Mouse (Mus musculus) embryonic facial prominence, embryonic 13.5 days (tissue): ENCODE measurements at regions not wholly inside any gene's neighbourhood (a gene's known extent, or its start where the extent isn't known, plus 50 kb on each side); places are given as distances from the start of the nearest gene placed in this dataset.
A peak's percentile ranks its signal among the peaks of the same experiment; 100 is the strongest.

Experiments used
- ATAC-seq: fragments of 200-750 bp; cut with Nextera tagmentation; 2 replicates; pipeline ENCODE4 v1.8.0; 2017; ENCODE audit warnings: low read depth; ENCODE audit not compliant: insufficient number of reproducible peaks, insufficient read depth, low FRiP score, low TSS enrichment
- H3K27ac ChIP-seq: fragments of 300-500 bp; sonication (generic); 2 replicates; pipeline ENCODE4 v1.5.1; 2015; ENCODE audit warnings: moderate library complexity, mild to moderate bottlenecking, inconsistent platforms
- H3K27me3 ChIP-seq: fragments of 300-500 bp; sonication (generic); 2 replicates; pipeline ENCODE4 v1.6.1; 2015; ENCODE audit warnings: mild to moderate bottlenecking, inconsistent platforms
- H3K36me3 ChIP-seq: fragments of 300-500 bp; sonication (generic); 2 replicates; pipeline ENCODE4 v1.6.1; 2015; ENCODE audit warnings: mild to moderate bottlenecking, inconsistent platforms
- H3K4me1 ChIP-seq: fragments of 300-500 bp; sonication (generic); 2 replicates; pipeline ENCODE4 v1.6.1; 2015; ENCODE audit warnings: inconsistent platforms
- H3K4me2 ChIP-seq: fragments of 300-500 bp; sonication (generic); 2 replicates; pipeline ENCODE4 v1.6.1; 2015; ENCODE audit warnings: moderate library complexity, mild to moderate bottlenecking, inconsistent platforms
- H3K4me3 ChIP-seq: fragments of 300-500 bp; sonication (generic); 2 replicates; pipeline ENCODE4 v1.5.1; 2015; ENCODE audit warnings: mild to moderate bottlenecking, inconsistent platforms
- H3K9ac ChIP-seq: fragments of 300-500 bp; sonication (generic); 2 replicates; pipeline ENCODE4 v1.6.1; 2015; ENCODE audit warnings: mild to moderate bottlenecking, inconsistent platforms
- H3K9me3 ChIP-seq: fragments of 300-500 bp; sonication (generic); 2 replicates; pipeline ENCODE4 v1.6.1; 2016; ENCODE audit warnings: inconsistent platforms
- WGBS: fragments of 180-500 bp; shearing (Covaris S2); methylation state at CpG from one replicate; pipeline ENCODE4 v1.1.7; 2015; ENCODE audit warnings: mixed read lengths; 5-methylcytosine and 5-hydroxymethylcytosine counted together

DNA sequence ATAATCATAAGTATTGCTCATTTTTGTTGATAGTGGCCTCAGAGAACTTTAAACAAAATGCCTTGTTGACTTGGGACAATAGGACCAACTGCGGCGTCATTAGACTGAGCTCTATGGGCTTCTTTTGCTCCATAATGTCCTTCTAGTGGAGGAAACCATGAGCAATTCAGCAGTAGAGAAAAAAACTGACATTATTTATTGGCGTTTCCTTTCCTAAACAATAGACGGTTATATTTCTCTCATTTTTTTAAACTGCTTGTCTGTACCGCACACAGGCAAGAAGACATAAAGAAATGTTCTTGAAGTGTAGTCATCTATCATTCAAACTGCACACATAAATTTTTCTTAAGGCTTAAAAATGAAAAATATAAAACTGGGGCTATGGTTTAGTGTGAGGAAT is 310.8 kb downstream of the Basp1 start:
- ATAC-seq = no peak
- WGBS = 89% methylated on average over 5 of the region's 5 CpGs

DNA sequence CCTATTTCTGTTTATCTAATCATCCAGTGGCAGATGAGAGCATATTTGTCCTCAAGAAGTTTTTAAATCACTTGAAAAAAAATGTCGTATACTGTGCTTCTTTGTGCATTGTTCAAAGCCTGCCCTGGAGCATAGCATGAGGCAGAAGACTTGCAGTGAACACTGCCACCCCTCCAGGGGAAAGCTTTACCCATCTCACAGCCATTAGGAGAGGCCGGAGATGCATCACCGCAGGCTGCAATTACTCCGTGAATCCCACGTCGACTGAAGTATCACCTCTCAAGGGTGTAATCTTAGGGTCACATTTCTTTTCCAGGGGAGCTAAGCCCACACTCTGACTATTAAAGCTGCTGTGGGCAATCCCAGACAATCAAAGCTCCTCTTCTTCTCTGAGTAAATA is 319.8 kb downstream of the Basp1 start:
- no peaks in the 10 kb centered on the region for H3K27me3 ChIP-seq
- H3K4me2 ChIP-seq = no peak overlapping the region
- no peaks in the 10 kb centered on the region for H3K9me3 ChIP-seq
- ATAC-seq = no peak
- H3K36me3 ChIP-seq = no peaks in the 10 kb centered on the region
- no peaks in the 10 kb centered on the region for H3K4me1 ChIP-seq
- no peak overlapping the region for H3K27ac ChIP-seq
- H3K4me3 ChIP-seq = no peak overlapping the region
- no peak overlapping the region for H3K9ac ChIP-seq
- 7% methylated on average over 6 of the region's 6 CpGs for WGBS

More for the DNA sequence above, 310.8 kb downstream of the Basp1 start:
- Histone ChIP-seq H3K4me3 (no peak overlapping the region), H3K9me3 (no peaks in the 10 kb centered on the region), H3K27me3 (no peaks in the 10 kb centered on the region), H3K9ac (no peak overlapping the region), H3K36me3 (no peaks in the 10 kb centered on the region), H3K4me1 (no peaks in the 10 kb centered on the region), H3K4me2 (no peak overlapping the region), H3K27ac (no peak overlapping the region)

DNA sequence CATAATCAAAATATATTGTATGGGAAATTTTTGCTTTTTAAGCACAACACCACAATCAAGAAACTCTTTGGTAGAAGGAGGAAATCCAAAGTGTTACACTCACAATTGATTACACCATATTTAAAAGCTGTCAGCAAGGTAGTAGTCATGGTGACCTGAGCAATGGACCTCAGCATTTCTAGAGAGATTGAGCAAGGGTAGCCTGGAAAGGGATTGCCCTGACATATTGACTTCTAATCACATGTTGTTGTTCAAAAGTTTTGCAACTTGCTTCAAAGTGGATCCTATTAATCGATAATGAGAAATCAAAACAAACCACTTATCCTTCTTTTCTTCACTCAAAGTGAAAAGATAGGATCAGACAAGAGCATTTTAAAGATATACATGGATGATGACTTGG is 343.9 kb downstream of the Basp1 start:
- H3K4me3 ChIP-seq = no peak overlapping the region
- H3K27ac ChIP-seq = no peak overlapping the region
- no peaks in the 10 kb centered on the region for H3K9me3 ChIP-seq
- no peak overlapping the region for H3K9ac ChIP-seq
- H3K4me2 ChIP-seq = no peak overlapping the region
- 82% methylated on average over 1 of the region's 1 CpGs for WGBS
- H3K36me3 ChIP-seq = no peaks in the 10 kb centered on the region
- no peak for ATAC-seq
- H3K27me3 ChIP-seq = no peaks in the 10 kb centered on the region
- H3K4me1 ChIP-seq = no peaks in the 10 kb centered on the region

DNA sequence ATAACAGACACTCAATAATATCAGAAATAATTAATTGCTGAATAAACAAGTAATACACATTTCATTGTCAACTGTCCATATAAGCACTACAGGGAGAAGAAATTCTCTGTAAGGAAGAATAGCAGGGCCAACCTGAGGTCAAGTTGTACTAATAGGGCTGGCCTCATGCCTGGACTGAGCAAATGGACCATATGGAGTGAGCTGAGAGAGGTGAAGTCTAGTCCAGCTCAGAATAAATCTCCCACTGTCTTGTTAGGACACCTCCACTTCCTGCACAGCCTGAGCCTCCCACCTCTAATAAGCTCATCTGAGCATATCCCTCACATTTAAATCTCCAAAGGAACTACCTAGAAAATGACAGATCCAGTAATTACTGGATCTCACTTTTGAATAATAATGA is 354.2 kb downstream of the Basp1 start:
- no peak for ATAC-seq
- Histone ChIP-seq H3K27me3 (no peaks in the 10 kb centered on the region), H3K27ac (no peak overlapping the region)

DNA sequence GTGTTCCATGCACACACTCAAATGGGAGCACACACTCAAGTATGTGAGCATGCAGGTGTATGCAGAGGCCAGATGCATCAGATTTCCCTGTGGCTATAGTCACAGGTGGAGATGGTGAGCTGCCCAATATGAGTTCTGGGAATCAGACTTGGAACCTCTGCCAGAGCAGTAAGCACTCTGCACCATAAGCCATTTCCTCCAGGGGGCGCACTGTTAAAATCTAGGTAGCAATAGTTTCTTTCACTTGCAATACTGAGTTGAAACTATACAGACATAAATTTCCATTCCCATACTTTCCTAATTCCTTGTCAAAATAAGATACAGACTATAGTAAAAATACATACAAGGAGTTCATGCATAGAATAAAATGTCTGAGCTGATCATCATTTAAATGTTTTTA is 365.7 kb downstream of the Basp1 start:
- Histone ChIP-seq H3K4me3 (no peak overlapping the region), H3K27ac (no peak overlapping the region), H3K36me3 (no peaks in the 10 kb centered on the region), H3K9me3 (no peaks in the 10 kb centered on the region), H3K4me1 (no peaks in the 10 kb centered on the region), H3K9ac (no peak overlapping the region), H3K4me2 (no peak overlapping the region), H3K27me3 (no peaks in the 10 kb centered on the region)
- WGBS = 28% methylated on average over 1 of the region's 1 CpGs
- no peak for ATAC-seq

More for the DNA sequence above, 354.2 kb downstream of the Basp1 start:
- no peak overlapping the region for H3K9ac ChIP-seq
- H3K4me1 ChIP-seq = no peaks in the 10 kb centered on the region
- no peaks in the 10 kb centered on the region for H3K9me3 ChIP-seq
- H3K36me3 ChIP-seq = no peaks in the 10 kb centered on the region
- no peak overlapping the region for H3K4me3 ChIP-seq
- no peak overlapping the region for H3K4me2 ChIP-seq

DNA sequence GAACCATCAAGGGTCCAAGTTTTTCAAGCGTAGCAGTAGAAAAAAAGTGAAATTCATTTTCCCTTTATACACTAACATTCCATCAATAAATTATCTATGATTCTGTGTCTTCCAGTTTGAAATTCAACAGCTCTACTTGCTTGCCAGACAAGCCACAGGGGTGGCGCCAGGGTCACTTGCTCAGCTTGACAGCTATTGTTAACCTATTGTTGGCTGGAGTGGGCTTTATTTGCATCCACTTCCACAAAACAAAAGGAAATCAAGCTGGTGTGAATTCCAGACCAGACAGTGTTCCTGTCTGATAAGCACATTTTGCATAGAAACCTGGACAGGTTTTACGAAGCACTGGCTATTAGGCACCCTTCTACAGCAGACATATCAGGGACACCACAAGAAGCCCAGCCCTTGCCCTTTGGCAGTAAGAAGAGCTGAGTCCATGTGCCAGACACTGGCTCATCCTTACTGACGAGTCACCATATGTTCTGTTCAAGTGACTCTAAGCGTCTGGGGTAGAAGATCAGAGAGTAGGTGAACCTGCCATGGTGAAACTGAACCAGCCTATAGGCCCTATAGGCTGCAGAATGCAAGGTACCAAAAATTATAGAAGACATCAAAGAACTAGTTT is 366.9 kb downstream of the Basp1 start:
- no peaks in the 10 kb centered on the region for H3K4me1 ChIP-seq
- no peak overlapping the region for H3K4me3 ChIP-seq
- H3K9ac ChIP-seq = no peak overlapping the region
- H3K36me3 ChIP-seq = no peaks in the 10 kb centered on the region
- no peaks in the 10 kb centered on the region for H3K27me3 ChIP-seq
- 78% methylated on average over 5 of the region's 5 CpGs for WGBS
- H3K4me2 ChIP-seq = no peak overlapping the region
- no peak overlapping the region for H3K27ac ChIP-seq
- ATAC-seq = no peak
- H3K9me3 ChIP-seq = no peaks in the 10 kb centered on the region

DNA sequence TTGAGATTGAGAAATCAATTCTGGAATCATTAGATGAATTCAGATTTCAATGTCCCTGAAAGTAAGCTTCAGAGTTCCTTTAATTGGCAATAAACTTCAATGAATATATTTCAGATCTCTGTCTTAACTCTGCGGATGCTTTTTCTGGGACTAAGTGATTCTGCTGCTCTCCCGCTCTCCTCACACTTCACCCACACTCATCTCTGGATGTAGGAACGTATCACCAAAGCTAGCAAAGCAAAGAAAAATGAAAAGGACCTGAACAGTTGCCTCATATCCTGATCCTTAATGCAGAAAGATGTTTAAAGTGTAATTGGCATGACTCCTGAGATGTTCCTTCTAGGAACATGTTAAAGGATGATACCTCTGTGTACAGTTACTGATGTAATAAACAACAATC is 377.3 kb downstream of the Basp1 start:
- Histone ChIP-seq H3K4me3 (no peak overlapping the region), H3K9ac (no peak overlapping the region), H3K27ac (no peak overlapping the region), H3K9me3 (no peaks in the 10 kb centered on the region), H3K4me2 (no peak overlapping the region), H3K36me3 (no peaks in the 10 kb centered on the region), H3K27me3 (no peaks in the 10 kb centered on the region), H3K4me1 (no peaks in the 10 kb centered on the region)
- no peak for ATAC-seq
- 88% methylated on average over 3 of the region's 3 CpGs for WGBS

DNA sequence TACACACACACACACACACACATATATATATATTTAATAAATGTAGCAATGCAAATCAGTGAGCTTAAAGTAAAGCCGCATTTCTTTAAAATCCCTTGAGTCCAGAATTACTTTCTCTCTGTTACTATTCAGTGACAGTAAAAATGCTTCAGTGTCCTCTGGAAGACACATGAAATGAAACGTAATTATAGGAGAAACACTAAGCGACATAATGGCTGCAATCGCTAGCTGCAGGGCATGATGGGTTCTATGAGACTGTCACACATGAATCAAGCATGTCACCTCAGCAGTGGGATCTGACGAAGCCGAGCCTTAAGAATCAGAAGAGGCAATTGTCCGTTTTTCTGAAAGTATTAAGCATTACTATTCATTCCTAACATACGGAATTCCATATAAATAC is 385.7 kb downstream of the Basp1 start:
- H3K27me3 ChIP-seq = no peaks in the 10 kb centered on the region; the same call in 1 of the 2 replicates
- H3K4me2 ChIP-seq = no peak overlapping the region
- no peak overlapping the region for H3K4me3 ChIP-seq
- no peak for ATAC-seq
- peaks cover 6% of the 10 kb centered on the region for H3K4me1 ChIP-seq
- no peak overlapping the region for H3K27ac ChIP-seq
- H3K9ac ChIP-seq = no peak overlapping the region
- H3K9me3 ChIP-seq = no peaks in the 10 kb centered on the region
- no peaks in the 10 kb centered on the region for H3K36me3 ChIP-seq
- 73% methylated on average over 8 of the region's 8 CpGs for WGBS

DNA sequence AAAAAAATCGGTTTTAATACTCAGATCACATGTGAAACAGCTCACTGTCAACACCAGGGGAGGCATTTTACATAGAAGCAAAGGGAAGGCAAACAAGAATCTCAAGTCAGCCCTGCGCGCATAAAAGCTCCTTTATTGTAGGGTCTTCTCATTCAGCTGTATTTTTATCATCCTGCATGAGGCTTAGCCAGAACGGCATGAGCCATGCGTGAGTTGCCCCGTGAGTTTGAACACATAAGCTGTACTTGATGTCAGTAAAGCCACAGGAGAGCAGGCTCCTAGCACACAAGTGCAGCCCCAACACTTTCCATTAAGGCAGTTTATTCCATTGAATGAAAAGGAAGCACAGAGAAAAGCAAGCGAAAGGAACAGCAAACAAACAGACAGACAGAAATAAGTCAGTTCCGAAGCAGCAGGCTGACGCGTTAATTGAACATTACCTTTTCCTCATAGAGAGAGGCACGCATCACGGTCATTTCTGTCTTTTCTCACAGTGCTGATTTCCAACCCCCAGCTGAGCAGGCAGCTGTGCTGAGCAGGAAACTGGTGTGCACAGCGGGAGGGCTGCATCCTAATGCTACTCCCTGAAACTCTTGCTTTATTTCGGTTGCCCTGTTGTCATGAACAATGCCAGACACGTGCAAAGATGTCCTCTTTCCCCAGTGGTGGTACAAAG is 386.6 kb downstream of the Basp1 start:
- 8% methylated on average over 15 of the region's 15 CpGs for WGBS
- H3K27ac ChIP-seq = no peak overlapping the region
- peak overlapping the region; percentile 24 for H3K4me3 ChIP-seq
- H3K4me2 ChIP-seq = peak overlapping the region; percentile 55
- no peaks in the 10 kb centered on the region; the same call in 1 of the 2 replicates for H3K27me3 ChIP-seq
- no peaks in the 10 kb centered on the region for H3K9me3 ChIP-seq
- H3K9ac ChIP-seq = no peak overlapping the region
- H3K36me3 ChIP-seq = no peaks in the 10 kb centered on the region
- peaks cover 6% of the 10 kb centered on the region for H3K4me1 ChIP-seq
- ATAC-seq = no peak

DNA sequence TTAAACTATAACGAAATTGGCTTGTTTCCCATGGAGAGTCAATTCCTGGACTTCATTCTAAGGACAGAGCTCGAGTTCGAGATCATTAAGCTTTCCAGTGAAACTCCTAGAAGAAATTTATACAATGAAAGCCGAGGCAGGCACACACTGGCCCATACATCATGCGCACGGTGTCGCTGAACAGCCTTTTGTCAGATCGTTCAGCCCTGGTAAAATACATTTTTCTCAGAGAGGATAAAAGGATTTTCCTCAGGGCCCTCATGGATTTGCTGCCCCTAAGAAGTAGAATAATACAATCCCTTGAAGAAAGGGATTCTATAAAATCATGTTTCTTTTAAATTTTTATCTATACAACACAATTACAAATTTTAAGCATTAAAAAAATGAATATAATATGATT is 387.2 kb downstream of the Basp1 start:
- no peaks in the 10 kb centered on the region for H3K9me3 ChIP-seq
- no peak for ATAC-seq
- H3K4me3 ChIP-seq = no peak overlapping the region
- WGBS = 55% methylated on average over 8 of the region's 8 CpGs
- no peak overlapping the region for H3K4me2 ChIP-seq
- H3K36me3 ChIP-seq = no peaks in the 10 kb centered on the region
- no peak overlapping the region for H3K27ac ChIP-seq
- no peak overlapping the region for H3K9ac ChIP-seq
- peaks cover 6% of the 10 kb centered on the region for H3K4me1 ChIP-seq
- no peaks in the 10 kb centered on the region; the same call in 1 of the 2 replicates for H3K27me3 ChIP-seq

DNA sequence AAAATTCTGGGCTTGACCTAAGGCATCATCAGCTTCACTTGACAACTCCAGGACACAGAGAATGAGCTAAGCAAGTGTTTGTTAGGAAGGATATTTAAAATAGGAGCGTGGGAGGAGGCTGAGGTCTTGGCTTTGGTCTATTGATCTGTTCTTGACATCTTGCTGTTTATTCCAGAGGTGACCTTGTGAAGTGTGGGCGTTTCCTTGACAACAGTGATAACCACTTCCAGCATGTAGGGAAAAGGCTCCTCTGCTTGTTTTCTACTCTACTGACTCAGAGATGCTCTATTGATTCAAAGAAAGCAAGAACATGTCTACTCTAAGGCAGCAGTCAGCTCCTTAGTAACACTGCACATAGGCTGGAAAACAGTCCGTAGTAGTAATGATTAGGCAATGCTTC is 392.6 kb downstream of the Basp1 start:
- Histone ChIP-seq H3K9ac (no peak overlapping the region), H3K27me3 (no peaks in the 10 kb centered on the region; the same call in 1 of the 2 replicates), H3K27ac (no peak overlapping the region), H3K36me3 (no peaks in the 10 kb centered on the region), H3K4me1 (no peaks in the 10 kb centered on the region), H3K4me2 (no peak overlapping the region), H3K9me3 (no peaks in the 10 kb centered on the region), H3K4me3 (no peak overlapping the region)
- WGBS = 78% methylated on average over 3 of the region's 3 CpGs
- no peak for ATAC-seq

DNA sequence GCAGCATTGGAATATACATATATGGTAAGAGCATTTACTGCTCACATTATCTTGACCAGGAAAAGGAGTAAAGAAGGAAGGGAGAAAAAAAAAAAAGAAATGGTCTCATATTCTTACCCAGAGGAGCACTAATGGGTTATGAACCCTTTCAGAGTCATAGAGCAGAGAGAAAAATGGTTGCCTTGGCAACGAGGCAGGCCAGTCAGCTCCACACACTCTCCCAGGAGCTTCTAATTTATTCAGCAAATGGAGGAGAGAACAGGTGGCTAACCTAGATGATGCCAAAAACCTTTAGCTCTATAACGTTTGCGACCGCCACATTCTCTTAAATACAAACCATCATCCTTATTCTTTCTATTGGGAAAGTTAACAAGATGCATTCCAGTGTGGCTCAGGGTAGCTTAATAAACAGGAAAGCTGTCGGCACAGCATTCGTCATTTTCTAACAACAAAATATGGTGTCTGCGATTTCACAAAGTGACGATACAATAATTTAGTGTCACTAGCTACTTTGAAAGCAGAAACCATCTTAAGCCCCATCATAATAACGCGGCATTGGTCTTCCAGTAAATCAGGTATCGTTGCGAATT is 394.1 kb downstream of the Basp1 start:
- H3K9ac ChIP-seq = no peak overlapping the region
- 80% methylated on average over 12 of the region's 12 CpGs for WGBS
- H3K9me3 ChIP-seq = no peaks in the 10 kb centered on the region
- no peak for ATAC-seq
- H3K27me3 ChIP-seq = no peaks in the 10 kb centered on the region
- no peaks in the 10 kb centered on the region for H3K36me3 ChIP-seq
- no peak overlapping the region for H3K4me3 ChIP-seq
- no peak overlapping the region for H3K4me2 ChIP-seq
- no peak overlapping the region for H3K27ac ChIP-seq
- H3K4me1 ChIP-seq = no peaks in the 10 kb centered on the region
